Mouse (Mus musculus) kidney, adult 2 months (tissue): Measurements from ENCODE around the gene Vps13d. TPM values are rescaled to one million over a fixed set of nuclear protein-coding genes. Genes with fewer than 3 reads are reported as not detected.
A peak's percentile ranks its signal among the peaks of the same experiment; 100 is the strongest.

Source experiments
- DNase-seq: peaks from one replicate; pipeline ENCODE4 v3.0.0; 2021
- H3K27ac ChIP-seq: fragments of 200-500 bp; 2 replicates; pipeline ENCODE4 v1.5.1; 2012; ENCODE audit warnings: low read depth, low read length, control low read depth, inconsistent platforms; ENCODE audit not compliant: insufficient read depth
- H3K27me3 ChIP-seq: fragments of 200-500 bp; replicated peaks from 2 replicates; pipeline ENCODE4 v1.6.1; 2012; ENCODE audit warnings: mild to moderate bottlenecking, moderate library complexity, low read length, inconsistent platforms; ENCODE audit not compliant: control insufficient read depth, insufficient read depth
- H3K36me3 ChIP-seq: fragments of 200-500 bp; 2 replicates; pipeline ENCODE4 v1.6.1; 2012; ENCODE audit warnings: mild to moderate bottlenecking, moderate library complexity, low read length, inconsistent platforms; ENCODE audit not compliant: control insufficient read depth, insufficient read depth
- H3K4me1 ChIP-seq: fragments of 200-500 bp; 2 replicates; pipeline ENCODE4 v1.6.1; 2011; ENCODE audit warnings: low read length; ENCODE audit not compliant: control insufficient read depth, insufficient read depth
- H3K4me3 ChIP-seq: fragments of 200-500 bp; 2 replicates; pipeline ENCODE4 v1.5.1; 2011; ENCODE audit warnings: mild to moderate bottlenecking, low read depth, low read length, control low read depth; ENCODE audit not compliant: insufficient read depth
- CTCF ChIP-seq: fragments of 200-500 bp; conservative IDR thresholded peaks from 2 replicates; pipeline ENCODE4 v1.5.1; 2011; ENCODE audit warnings: low read depth, mild to moderate bottlenecking, control low read depth, low read length, moderate library complexity, mixed read lengths; ENCODE audit not compliant: insufficient read depth, insufficient read length
- POLR2A ChIP-seq: fragments of 200-500 bp; IDR thresholded peaks from one replicate; pipeline ENCODE4 v1.6.1; 2011; ENCODE audit warnings: low read depth, low read length, control low read depth
- WGBS: fragments of 180-500 bp; shearing (Covaris S2); methylation state at CpG from one replicate; pipeline ENCODE4 v1.1.7; 2018; 5-methylcytosine and 5-hydroxymethylcytosine counted together
- polyA plus RNA-seq: library from polyadenylated mRNA; depleted of rRNA; stranded (reverse); fragments of >200 nt; gene quantifications from 2 replicates; pipeline ENCODE4 v1.2.3, GENCODE M21; 2012

Gene Vps13d
- polyA plus RNA-seq, 1 experiment = 19.8 TPM

DNA sequence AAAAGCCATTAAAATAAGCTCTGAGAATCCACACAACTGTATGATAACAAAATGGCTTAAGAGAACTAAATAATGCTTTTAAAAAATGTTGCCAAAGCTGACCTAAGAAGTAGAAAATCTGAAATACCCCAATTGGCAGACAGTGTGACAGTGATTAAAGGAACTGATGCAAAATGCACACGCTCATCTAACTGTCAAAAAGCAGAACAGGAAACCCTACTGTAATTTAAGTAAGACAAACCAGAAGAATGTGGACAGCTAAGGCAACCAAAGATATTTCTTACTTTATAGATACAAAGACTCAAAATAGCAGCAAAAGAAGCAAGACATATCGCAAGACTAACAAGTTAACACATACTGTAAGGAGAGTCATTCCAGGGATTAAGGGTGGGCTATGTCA is 223.8 kb downstream of the Vps13d start:
- Histone ChIP-seq H3K36me3 (peaks cover 2% of the 10 kb centered on the region; the same call in 1 of the 2 replicates), H3K27me3 (no peaks in the 10 kb centered on the region), H3K4me3 (no peak overlapping the region), H3K4me1 (peaks cover 28% of the 10 kb centered on the region), H3K27ac (no peak overlapping the region)
- 83% methylated on average over 2 of the region's 2 CpGs for WGBS
- no peak for TF ChIP-seq POLR2A
- TF ChIP-seq CTCF = no peak
- no peak for DNase-seq

DNA sequence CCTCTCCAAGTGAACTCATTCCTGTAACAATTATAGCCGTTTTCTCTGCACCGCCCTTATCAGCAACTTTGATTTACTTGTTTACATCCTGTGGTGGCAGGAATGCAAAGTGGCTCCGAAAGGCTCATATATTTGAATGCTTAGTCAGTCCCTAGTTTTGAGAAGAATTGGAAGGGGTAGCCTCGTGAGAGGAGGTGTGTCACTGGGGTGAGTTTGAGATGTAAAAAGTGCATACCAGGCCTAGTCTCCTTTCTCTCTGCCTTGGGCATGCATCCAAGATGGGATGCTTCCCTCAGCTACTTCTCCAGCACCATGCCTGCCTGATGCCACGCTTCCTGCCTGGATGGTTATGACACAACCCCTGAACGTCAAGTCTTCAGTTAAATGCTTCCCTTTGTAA is 225.8 kb downstream of the Vps13d start:
- peak; percentile 55 for DNase-seq
- H3K4me3 ChIP-seq = no peak overlapping the region
- 39% methylated on average over 6 of the region's 6 CpGs for WGBS
- TF ChIP-seq POLR2A (no peak), CTCF (no peak)
- no peaks in the 10 kb centered on the region for H3K27me3 ChIP-seq
- peaks cover 23% of the 10 kb centered on the region for H3K4me1 ChIP-seq
- peak overlapping the region; percentile 69 for H3K27ac ChIP-seq
- H3K36me3 ChIP-seq = peaks cover 2% of the 10 kb centered on the region; the same call in 1 of the 2 replicates

DNA sequence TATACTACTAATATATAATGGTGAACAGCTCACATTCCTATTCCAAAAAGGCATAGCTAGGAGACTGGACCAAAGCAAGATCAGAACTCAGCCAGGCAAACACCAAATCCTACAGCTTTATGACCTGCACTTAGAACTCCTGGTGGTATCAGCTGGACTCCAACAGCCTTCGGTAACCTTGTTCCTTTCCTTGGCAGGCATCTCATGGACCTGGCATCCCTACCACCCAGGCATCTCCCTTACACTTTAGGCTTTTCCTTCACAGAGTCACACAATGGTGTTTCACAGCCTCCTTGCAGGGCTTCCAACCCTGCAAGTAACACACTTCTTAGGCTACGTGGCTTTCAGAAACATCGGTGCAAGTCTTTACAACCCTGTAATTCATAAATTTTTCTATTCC is 226.4 kb downstream of the Vps13d start:
- 72% methylated on average over 3 of the region's 3 CpGs for WGBS

DNA sequence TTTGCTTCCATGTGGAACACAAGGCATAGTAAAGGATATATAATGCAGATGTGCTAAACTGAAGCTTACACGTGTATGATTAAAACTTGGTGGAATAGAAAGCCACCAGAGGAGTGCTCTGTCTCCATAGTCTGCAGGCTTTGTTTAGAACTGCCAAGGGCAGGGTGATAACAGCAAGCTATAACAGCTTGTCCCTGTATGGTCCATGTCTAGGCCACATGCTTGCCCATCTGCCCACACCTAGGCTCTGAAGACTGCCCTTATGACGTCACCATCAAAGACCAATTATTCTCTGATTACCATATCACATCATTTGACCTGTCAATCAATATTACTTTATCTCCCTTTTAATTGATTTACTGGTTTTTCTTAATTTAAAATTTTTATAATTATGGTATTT is 229.6 kb downstream of the Vps13d start:
- no peak overlapping the region for H3K27ac ChIP-seq
- H3K4me1 ChIP-seq = peaks cover 20% of the 10 kb centered on the region
- no peak for TF ChIP-seq CTCF
- TF ChIP-seq POLR2A = no peak
- WGBS = 89% methylated on average over 2 of the region's 2 CpGs
- H3K4me3 ChIP-seq = no peak overlapping the region
- H3K36me3 ChIP-seq = peaks cover 2% of the 10 kb centered on the region; the same call in 1 of the 2 replicates
- DNase-seq = no peak
- no peaks in the 10 kb centered on the region for H3K27me3 ChIP-seq

More for the DNA sequence above, 226.4 kb downstream of the Vps13d start:
- no peaks in the 10 kb centered on the region for H3K27me3 ChIP-seq
- DNase-seq = no peak
- H3K4me3 ChIP-seq = no peak overlapping the region
- H3K4me1 ChIP-seq = peaks cover 20% of the 10 kb centered on the region
- peaks cover 2% of the 10 kb centered on the region; the same call in 1 of the 2 replicates for H3K36me3 ChIP-seq
- 0 out of 2 replicates have a peak overlapping the region, but pooled peaks have one; percentile 69 for H3K27ac ChIP-seq
- no peak for TF ChIP-seq CTCF
- no peak for TF ChIP-seq POLR2A

DNA sequence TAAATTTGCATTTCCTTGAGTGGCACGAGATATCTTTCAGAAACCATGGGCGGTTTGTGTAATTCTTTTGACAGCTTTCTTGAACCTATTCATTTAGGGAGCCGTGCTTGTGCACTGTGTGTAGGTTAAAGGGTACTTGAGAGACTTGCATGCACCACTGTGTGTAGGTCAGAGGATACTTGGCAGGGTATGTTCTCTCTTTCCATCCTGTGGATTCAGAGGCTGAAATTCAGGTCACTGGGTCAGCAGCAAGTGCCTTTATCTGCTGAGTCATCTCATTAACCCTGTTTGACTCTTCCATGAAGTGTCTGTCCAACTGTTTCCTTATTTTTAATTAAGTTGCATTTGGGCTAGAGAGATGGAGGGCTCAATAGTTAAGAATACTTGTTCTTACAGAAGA is 233.1 kb downstream of the Vps13d start:
- Histone ChIP-seq H3K36me3 (peaks cover under 1% of the 10 kb centered on the region; the same call in 1 of the 2 replicates), H3K27ac (peak overlapping the region; percentile 100), H3K27me3 (no peaks in the 10 kb centered on the region), H3K4me3 (no peak overlapping the region), H3K4me1 (peaks cover 26% of the 10 kb centered on the region)
- 35% methylated on average over 3 of the region's 3 CpGs for WGBS
- TF ChIP-seq CTCF (no peak), POLR2A (no peak)
- peak; percentile 63 for DNase-seq

DNA sequence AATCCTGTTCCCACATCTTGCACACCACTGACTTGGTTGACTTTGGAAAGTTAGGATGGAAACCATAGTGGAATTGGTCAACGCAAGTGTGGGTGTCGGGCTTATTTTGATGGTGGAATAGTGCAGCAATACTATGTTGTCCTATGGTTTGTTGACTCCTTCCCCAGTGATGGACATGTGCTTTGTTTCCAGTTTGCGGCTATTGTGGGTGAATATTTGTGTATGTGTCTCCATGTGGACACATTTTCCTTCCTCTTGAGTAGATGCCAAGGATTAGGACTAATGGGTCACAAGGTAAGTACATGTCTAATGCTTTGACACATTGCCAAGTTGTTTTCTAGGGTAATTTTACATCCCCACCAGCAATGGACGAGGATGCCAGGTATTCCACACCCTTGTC is 233.6 kb downstream of the Vps13d start:
- 57% methylated on average over 4 of the region's 4 CpGs for whole genome bisulfite sequencing
- H3K4me3 ChIP-seq = no peak overlapping the region
- H3K27ac ChIP-seq = peak overlapping the region; percentile 100
- no peak for TF ChIP-seq CTCF
- TF ChIP-seq POLR2A = no peak
- H3K27me3 ChIP-seq = no peaks in the 10 kb centered on the region
- H3K4me1 ChIP-seq = peaks cover 26% of the 10 kb centered on the region
- no peaks in the 10 kb centered on the region; the same call in 1 of the 2 replicates for H3K36me3 ChIP-seq
- DNase-seq = peak; percentile 71

DNA sequence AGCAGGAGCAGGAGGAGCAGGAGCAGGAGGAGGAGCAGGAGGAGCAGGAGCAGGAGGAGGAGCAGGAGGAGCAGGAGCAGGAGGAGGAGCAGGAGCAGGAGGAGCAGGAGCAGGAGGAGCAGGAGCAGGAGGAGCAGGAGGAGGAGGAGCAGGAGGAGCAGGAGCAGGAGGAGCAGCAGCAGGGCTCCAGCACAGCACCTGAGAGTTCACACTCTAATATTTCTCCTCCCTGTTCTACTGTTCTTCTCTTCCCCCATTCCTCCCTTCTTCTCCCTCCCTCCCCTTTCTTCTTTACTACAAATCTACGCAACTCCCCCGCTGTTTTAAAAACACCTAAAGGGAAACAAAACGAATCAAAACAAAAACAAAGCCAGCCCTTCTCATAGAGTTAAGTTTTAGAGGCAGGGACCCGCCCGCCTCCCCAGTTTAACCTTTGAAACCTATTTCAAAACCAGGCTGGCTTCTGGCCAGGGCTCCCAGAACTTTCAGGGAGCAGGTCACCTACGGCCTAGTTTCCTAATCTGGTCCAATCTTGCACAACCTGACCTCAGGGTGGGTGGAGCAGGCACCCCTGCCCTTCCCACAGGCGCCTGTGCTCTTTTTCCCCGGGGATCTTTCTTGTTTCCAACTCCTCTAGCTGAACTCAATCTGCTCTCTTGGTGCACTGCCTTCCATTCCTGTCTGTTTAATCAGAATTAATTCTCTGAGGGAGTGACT is 234.5 kb downstream of the Vps13d start:
- H3K27me3 ChIP-seq = no peaks in the 10 kb centered on the region
- H3K27ac ChIP-seq = peak overlapping the region; percentile 100
- TF ChIP-seq CTCF (no peak), POLR2A (no peak)
- 8% methylated on average over 8 of the region's 8 CpGs for WGBS
- H3K4me3 ChIP-seq = no peak overlapping the region
- no peaks in the 10 kb centered on the region for H3K36me3 ChIP-seq
- DNase-seq = peak; percentile 98
- peaks cover 26% of the 10 kb centered on the region for H3K4me1 ChIP-seq

DNA sequence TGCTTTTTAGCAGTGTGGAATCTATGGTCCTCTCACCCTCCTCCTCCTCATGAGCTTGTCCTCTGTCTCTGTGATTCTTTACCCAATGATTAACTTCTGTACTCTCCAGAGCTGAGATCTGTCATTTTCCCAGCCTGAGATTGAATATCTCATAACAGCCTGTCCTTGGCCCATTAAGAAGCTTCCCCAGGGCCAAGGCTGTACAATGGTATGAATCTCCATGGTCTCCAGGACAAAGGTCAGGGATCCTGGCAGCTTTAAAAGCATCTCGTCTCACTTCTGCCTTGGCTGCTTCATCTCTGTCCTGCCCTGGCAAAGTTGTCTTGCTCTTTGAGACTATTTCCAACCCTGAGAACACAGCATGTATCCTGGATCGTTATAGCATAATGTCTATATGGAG is 237.1 kb downstream of the Vps13d start:
- WGBS = 44% methylated on average over 2 of the region's 2 CpGs
- Histone ChIP-seq H3K27ac (peak overlapping the region; percentile 89), H3K4me1 (peaks cover 26% of the 10 kb centered on the region), H3K36me3 (no peaks in the 10 kb centered on the region), H3K27me3 (no peaks in the 10 kb centered on the region), H3K4me3 (no peak overlapping the region)
- TF ChIP-seq POLR2A = no peak
- no peak for TF ChIP-seq CTCF
- peak; percentile 91 for DNase-seq
